Mouse (Mus musculus) liver, embryonic 11.5 days (tissue): Measurements from ENCODE around the gene Hoxd9. TPM values are rescaled to one million over a fixed set of nuclear protein-coding genes. Genes with fewer than 3 reads are reported as not detected.

Experiments
- ATAC-seq: fragments of 200-750 bp; cut with Nextera tagmentation; replicated peaks from 2 replicates; pipeline ENCODE4 v1.8.0; 2017; ENCODE audit warnings: moderate number of reproducible peaks, mild to moderate bottlenecking, moderate TSS enrichment, moderate library complexity; ENCODE audit not compliant: low FRiP score
- DNase-seq: peaks from one replicate; pipeline ENCODE4 v3.0.0-alpha.2; 2017; ENCODE audit warnings: low spot score
- H3K27ac ChIP-seq: fragments of 300-500 bp; sonication (generic); 2 replicates; pipeline ENCODE4 v1.5.1; 2014; ENCODE audit warnings: mild to moderate bottlenecking, low read depth, low read length, control low read depth
- H3K27me3 ChIP-seq: fragments of 300-500 bp; sonication (generic); replicated peaks from 2 replicates; pipeline ENCODE4 v1.6.1; 2014; ENCODE audit warnings: low read length, mixed read lengths; ENCODE audit not compliant: control insufficient read depth, insufficient read depth
- H3K36me3 ChIP-seq: fragments of 300-500 bp; sonication (generic); 2 replicates; pipeline ENCODE4 v1.6.1; 2014; ENCODE audit warnings: mild to moderate bottlenecking, low read length, moderate library complexity, mixed read lengths; ENCODE audit not compliant: control insufficient read depth, insufficient read depth
- H3K4me1 ChIP-seq: fragments of 300-500 bp; sonication (generic); replicated peaks from 2 replicates; pipeline ENCODE4 v1.6.1; 2014; ENCODE audit warnings: low read length, mixed read lengths; ENCODE audit not compliant: control insufficient read depth, insufficient read depth
- H3K4me2 ChIP-seq: fragments of 300-500 bp; sonication (generic); 2 replicates; pipeline ENCODE4 v1.6.1; 2014; ENCODE audit warnings: mild to moderate bottlenecking, control low read depth, moderate library complexity
- H3K4me3 ChIP-seq: fragments of 300-500 bp; sonication (generic); 2 replicates; pipeline ENCODE4 v1.5.1; 2014; ENCODE audit warnings: low read depth, low read length, control low read depth
- H3K9ac ChIP-seq: fragments of 300-500 bp; sonication (generic); 2 replicates; pipeline ENCODE4 v1.6.1; 2014; ENCODE audit warnings: low read depth, low read length, control low read depth
- H3K9me3 ChIP-seq: fragments of 300-500 bp; sonication (generic); 2 replicates; pipeline ENCODE4 v1.6.1; 2016; ENCODE audit warnings: low read length, inconsistent platforms, mixed read lengths; ENCODE audit not compliant: control insufficient read depth
- WGBS: fragments of 180-500 bp; shearing (Covaris S2); extraction: QIAGEN DNeasy Blood & Tissue Kit; methylation state at CpG from one replicate; pipeline ENCODE4 v1.1.7; 2014; 5-methylcytosine and 5-hydroxymethylcytosine counted together
- polyA plus RNA-seq: library from polyadenylated mRNA; unstranded; fragments of >200 nt; fragmentation: Nextera tagmentation; extraction: Ambion mirVana; gene quantifications from 2 replicates; pipeline ENCODE4 v1.2.1, GENCODE M21; 2014

Hoxd9 gene
- polyA plus RNA-seq, 1 experiment from 2014 or later, result 0.22 TPM

DNA sequence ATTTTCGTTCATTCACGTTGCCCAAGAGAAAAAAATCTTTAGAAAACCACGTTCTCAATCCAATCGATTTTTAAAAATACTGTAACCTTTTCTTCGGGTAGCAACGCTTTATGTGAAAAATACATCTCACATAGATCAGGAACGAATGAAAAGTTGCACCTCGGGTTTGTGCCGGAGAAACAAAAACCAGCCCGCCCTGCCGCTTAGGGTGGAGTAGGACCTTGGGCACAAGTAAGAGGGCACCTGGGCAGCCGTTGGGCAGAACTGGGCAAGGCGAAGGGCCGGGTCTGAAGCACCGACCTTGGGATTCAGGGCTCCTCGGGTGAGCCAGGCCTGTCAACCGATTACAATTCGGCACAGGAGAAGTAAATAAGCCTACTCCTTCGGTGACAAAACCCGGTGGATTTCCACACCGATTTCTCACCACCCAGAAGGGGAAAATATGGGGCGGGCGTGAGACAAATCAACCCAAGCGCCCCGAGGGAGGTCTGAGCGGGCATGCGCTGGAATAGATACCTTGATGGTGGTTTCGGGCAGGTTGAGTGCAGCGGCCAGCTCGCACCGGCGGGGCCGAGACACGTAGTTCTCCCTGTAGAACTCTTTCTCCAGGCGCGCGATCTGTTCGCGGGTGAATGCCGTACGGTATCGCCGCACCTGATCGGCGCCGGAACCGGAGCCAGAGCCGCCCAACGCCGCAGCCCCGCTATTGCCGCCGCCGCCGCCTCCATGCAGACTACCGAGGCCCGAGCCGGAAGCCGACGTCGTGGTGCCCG lies 40.1 kb upstream of the Hoxd9 start:
- peak overlapping the region; percentile 28; the same call in 1 of the 2 replicates for H3K4me2 ChIP-seq
- H3K27me3 ChIP-seq, result peaks cover 91% of the 10 kb centered on the region
- DNase-seq (peak; percentile 56), ATAC-seq (no peak)
- no peak overlapping the region for H3K9ac ChIP-seq
- H3K4me3 ChIP-seq, result peak overlapping the region; percentile 25
- no peaks in the 10 kb centered on the region for H3K9me3 ChIP-seq
- no peaks in the 10 kb centered on the region for H3K36me3 ChIP-seq
- peaks cover 6% of the 10 kb centered on the region; the same call in 1 of the 2 replicates for H3K4me1 ChIP-seq
- no peak overlapping the region for H3K27ac ChIP-seq
- WGBS, result 3% methylated on average over 62 of the region's 62 CpGs

DNA sequence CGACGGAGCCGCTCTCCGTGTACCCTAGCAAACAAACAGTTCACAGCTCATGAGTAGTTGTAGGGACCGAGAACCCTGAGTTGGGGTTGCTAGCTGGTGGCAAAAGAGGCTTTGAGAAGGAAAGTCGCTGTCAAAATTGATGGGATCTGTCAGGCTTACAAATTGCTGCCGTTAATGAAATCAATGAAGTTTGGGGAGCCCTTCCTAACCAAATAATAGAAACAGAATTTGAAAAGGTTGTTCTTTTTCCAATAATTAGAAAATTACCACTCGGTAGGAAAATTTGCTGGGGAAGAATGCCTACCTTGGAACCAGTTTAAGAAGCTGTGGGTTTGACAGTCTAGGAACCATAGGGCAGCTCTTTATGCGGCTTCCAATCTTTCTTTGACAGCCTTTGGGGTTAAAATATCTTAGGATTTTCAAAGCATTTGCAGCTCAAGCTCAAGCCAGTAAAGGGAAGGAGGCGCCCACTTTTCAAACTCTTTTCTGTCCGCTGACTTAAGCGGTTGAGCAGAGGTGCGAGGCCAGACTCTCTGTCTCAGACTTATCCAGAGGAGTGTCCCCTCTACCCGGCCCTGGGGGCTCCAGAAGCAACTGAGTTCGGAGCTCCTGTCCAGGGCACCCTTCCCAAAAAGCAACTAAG lies 39.4 kb upstream of the Hoxd9 start:
- Histone ChIP-seq H3K27me3 (peaks cover 95% of the 10 kb centered on the region), H3K9ac (no peak overlapping the region), H3K4me3 (peak overlapping the region; percentile 25), H3K9me3 (no peaks in the 10 kb centered on the region), H3K4me1 (peaks cover 6% of the 10 kb centered on the region; the same call in 1 of the 2 replicates), H3K36me3 (no peaks in the 10 kb centered on the region), H3K27ac (no peak overlapping the region), H3K4me2 (peak overlapping the region; percentile 28; the same call in 1 of the 2 replicates)
- DNase-seq, result no peak
- no peak for ATAC-seq
- WGBS, result 2% methylated on average over 15 of the region's 15 CpGs

DNA sequence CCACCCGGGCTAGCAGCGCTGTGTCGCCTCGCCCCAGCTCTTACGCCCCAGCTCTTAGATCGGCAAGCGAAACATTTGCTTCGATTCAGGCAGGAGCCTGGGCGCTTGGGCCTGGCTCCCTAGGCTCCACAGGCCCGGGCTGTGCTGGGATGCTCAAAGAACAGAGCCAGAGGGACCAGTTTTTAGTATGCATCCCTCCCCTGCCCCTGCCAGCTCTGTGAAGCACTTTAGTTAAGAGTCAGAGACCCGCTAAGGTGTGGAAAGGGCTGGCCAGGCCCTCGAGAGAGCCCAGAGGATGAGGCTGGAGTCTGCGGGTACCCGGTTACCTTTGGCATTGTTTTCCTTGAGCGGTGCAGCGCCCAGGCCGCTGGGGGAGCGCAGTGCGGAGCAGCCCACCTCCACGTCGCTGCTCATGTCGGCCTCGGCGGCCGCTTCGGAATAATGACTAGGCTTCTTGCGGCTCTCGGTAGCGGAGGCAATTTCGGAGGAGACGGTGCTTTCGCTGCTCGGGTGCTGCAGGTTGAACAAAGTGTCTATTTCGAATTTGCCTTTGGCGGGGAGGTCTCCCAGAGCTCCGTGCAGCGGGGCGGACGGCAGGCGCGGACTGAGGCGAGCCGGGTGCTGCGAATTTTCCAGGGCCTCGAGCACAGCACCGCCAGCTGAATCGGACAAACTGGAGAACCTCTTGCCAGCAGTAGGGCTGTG lies 38.7 kb upstream of the Hoxd9 start:
- no peak overlapping the region for H3K4me3 ChIP-seq
- no peak for ATAC-seq
- H3K4me2 ChIP-seq, result no peak overlapping the region
- H3K27ac ChIP-seq, result no peak overlapping the region
- peaks cover 6% of the 10 kb centered on the region; the same call in 1 of the 2 replicates for H3K4me1 ChIP-seq
- H3K9ac ChIP-seq, result no peak overlapping the region
- 1% methylated on average over 47 of the region's 47 CpGs for WGBS
- H3K9me3 ChIP-seq, result no peaks in the 10 kb centered on the region
- peak; percentile 59 for DNase-seq
- no peaks in the 10 kb centered on the region for H3K36me3 ChIP-seq
- peaks cover 99% of the 10 kb centered on the region for H3K27me3 ChIP-seq

DNA sequence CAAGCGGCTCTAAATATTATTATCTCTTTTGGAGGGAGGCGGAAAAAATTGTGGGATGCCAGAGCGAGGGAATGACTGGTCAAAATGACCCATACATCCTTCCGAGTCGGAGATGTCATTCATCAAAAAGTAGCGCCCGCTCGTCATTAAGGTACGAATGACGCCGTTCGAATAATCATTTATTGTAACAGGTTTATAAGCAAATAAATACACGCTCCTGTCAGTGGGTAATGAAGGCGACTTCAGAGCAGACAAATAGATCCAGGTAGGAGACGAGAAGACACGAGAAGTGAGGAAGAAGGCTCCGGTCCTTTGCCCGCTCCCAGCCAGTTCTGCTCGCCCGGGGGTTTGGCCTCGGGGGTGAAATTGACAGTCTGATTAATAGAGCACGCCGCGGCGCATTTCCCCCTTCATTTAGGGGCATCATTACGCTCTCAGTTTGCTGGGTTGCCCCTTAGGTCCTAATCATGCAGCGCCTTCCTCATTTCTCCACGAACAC lies 38.0 kb upstream of the Hoxd9 start, which contains the start of gene Evx2:
Gene Evx2, minus strand, starts transcription at position 51 of the 499 bp plus-strand sequence.
- Histone ChIP-seq H3K27me3 (peaks cover 99% of the 10 kb centered on the region), H3K4me3 (no peak within 1 kb of the TSS), H3K36me3 (no peaks in the 10 kb centered on the region), H3K4me2 (no peak within 1 kb of the TSS), H3K9ac (no peak within 1 kb of the TSS), H3K4me1 (peaks cover 6% of the 10 kb centered on the region; the same call in 1 of the 2 replicates), H3K9me3 (no peaks in the 10 kb centered on the region), H3K27ac (no peak within 1 kb of the TSS)
- no peak for DNase-seq
- 2% methylated on average over 28 of the region's 28 CpGs for WGBS
- ATAC-seq, result no peak

DNA sequence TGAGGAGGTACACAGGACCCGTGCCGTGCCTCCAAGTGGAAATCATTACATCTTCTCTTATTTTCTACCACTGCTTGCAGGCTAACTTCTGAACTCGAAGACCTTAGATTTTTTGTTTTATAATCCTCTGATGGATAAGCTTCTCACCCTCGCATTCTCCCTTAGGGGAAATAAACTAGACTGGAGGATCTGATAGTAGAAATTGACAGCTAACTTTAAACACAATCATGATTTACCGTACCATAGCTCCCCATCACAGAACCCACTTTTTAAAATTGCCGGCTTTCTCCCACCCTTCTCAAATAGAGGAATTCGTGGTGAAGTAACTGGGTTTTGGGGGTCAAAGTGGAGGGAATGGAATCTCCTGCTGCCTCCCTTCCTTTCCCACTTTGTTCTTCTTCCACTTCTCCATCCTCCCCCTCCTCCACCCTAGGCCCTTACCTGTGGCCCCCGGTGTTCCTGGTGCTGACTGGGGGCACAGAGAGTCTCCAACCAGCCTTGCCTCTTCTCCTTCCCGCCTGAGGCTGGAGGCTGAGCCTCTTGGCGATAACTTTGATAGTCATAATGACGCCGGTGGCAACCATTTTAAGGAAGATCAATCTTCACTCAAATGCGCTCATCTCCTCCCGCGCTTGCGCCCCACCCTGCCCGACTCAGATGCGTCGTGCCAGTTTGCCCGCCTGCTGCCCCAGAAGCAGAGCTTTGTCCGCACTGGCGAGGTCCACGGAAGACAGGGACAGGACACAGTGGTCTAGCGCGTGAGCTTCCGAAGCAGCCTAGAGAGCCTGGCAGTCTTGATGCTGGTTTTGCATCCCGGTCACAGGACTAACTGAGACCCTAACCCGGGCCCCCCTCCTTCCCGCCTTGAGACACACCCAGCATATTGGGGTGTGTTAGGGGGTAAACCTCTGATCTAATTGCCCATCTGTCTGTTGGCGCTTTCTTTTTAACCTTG lies 36.8 kb upstream of the Hoxd9 start:
- Histone ChIP-seq H3K27ac (no peak overlapping the region), H3K27me3 (peaks cover 98% of the 10 kb centered on the region), H3K4me1 (peaks cover 3% of the 10 kb centered on the region; the same call in 1 of the 2 replicates), H3K9ac (no peak overlapping the region), H3K9me3 (no peaks in the 10 kb centered on the region), H3K4me3 (no peak overlapping the region), H3K4me2 (no peak overlapping the region), H3K36me3 (no peaks in the 10 kb centered on the region)
- whole genome bisulfite sequencing, result 5% methylated on average over 30 of the region's 30 CpGs
- DNase-seq, result no peak
- ATAC-seq, result no peak

DNA sequence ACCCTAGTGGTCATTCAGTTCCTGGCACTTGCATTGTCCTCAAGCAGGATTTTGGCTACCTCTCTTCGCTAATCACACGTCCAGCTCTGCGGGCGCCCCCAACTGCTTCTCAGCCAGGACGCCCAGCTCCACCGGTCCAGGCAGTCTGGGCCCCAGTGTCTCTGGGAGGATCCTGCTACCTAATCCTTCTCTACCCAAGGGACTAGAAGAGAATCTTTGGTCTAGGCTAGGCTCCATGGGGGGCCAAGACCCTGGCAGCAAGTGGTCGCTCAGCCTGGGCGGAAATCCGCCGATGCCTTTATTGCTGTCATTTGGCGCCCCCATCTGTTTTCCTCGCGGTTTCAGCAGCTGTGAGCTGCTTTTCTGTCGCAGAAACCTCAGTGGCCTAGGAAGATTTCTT lies 35.8 kb upstream of the Hoxd9 start:
- Histone ChIP-seq H3K27me3 (peaks cover 98% of the 10 kb centered on the region), H3K27ac (no peak overlapping the region), H3K36me3 (no peaks in the 10 kb centered on the region), H3K9ac (no peak overlapping the region), H3K4me2 (0 out of 2 replicates have a peak overlapping the region, but pooled peaks have one; percentile 15), H3K4me1 (no peaks in the 10 kb centered on the region), H3K4me3 (no peak overlapping the region), H3K9me3 (no peaks in the 10 kb centered on the region)
- 1% methylated on average over 14 of the region's 14 CpGs for WGBS
- ATAC-seq (no peak), DNase-seq (peak; percentile 65)

DNA sequence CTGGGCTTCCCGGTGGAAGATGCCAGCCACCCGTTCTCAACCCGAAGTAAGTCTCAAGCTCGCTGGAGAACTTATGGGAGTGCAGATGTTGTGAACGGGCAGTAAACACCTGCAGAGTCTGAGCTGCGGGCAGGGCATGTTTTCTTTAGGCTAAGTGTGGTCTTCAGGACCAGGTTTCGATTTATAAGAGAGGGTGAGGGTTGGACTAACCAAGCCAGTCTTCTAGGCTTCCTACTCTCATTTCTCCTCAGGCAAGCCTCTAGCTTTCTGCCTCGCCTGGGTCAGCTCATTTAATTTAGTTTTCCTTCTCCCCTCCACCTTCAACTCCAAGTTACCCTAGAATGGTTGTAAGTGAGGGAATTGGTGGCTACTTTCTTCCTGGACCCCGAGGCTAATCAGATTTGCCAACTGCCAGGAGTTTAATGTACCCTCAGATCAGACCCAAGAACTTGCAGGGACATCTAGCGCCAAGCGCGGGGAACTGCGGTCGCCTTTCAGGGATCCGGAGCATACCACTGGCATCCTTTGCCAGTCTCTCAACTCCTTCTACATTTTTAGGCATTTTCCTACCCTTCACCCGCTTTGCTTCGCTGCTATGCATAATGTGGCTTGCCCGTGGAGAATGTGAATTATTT lies 34.1 kb upstream of the Hoxd9 start:
- Histone ChIP-seq H3K4me3 (no peak overlapping the region), H3K36me3 (no peaks in the 10 kb centered on the region), H3K9me3 (no peaks in the 10 kb centered on the region), H3K4me1 (peaks cover 6% of the 10 kb centered on the region), H3K27me3 (peaks cover 98% of the 10 kb centered on the region), H3K9ac (no peak overlapping the region), H3K27ac (no peak overlapping the region), H3K4me2 (no peak overlapping the region)
- WGBS, result 5% methylated on average over 18 of the region's 18 CpGs
- no peak for ATAC-seq
- DNase-seq, result peak; percentile 29
